Mouse (Mus musculus): ENCODE measurements around the gene Pmf1. TPM values are rescaled to one million over a fixed set of nuclear protein-coding genes. Genes with fewer than 3 reads are reported as not detected.

Pmf1 gene
- total RNA-seq, 2 experiments from 2014 or later, result 16.2 to 19.7 TPM

GRCm38 (mm10) chr3:88427342-88427905 is 17.3 kb upstream of the Pmf1 start:
- DNase-seq, result peak; percentile 44
- TF ChIP-seq CTCF (IDR thresholded peaks at IDR 0.05), result no peak
- Histone ChIP-seq H3K27ac (peak overlapping the region; percentile 92), H3K4me3 (no peak overlapping the region)
- intact Hi-C loops (cut with DNase I), result loop anchor here (2.0 to 5.0 kb wide), 2 partner anchors 17 to 40 kb away; partner anchors contain the start of gene Pmf1

GRCm38 (mm10) chr3:88425708-88426420 is 15.7 kb upstream of the Pmf1 start:
- peak overlapping the region; percentile 92 for H3K27ac ChIP-seq
- no peak for DNase-seq
- TF ChIP-seq CTCF (IDR thresholded peaks at IDR 0.05), result no peak
- intact Hi-C loops (cut with DNase I), result loop anchor here (2.0 to 5.0 kb wide), 2 partner anchors 15 to 41 kb away; partner anchors contain the start of gene Pmf1
- peak overlapping the region; percentile 79 for H3K4me3 ChIP-seq

- H3K4me3 ChIP-seq, result peak overlapping the region; percentile 79
- TF ChIP-seq CTCF (IDR thresholded peaks at IDR 0.05), result no peak
- intact Hi-C loops (cut with DNase I), result loop anchor here (5.0 kb wide), 1 partner anchor 42 kb away; no protein-coding TSS in a partner anchor
- peak overlapping the region; percentile 92 for H3K27ac ChIP-seq
- DNase-seq, result no peak
These were observed 15.2 kb upstream of the Pmf1 start for GRCm38 (mm10) chr3:88425330-88425689.

- TF ChIP-seq CTCF (IDR thresholded peaks at IDR 0.05), result no peak
- H3K4me3 ChIP-seq, result peak within 1 kb of the TSS; percentile 79
- peak; percentile 93 for DNase-seq
- intact Hi-C loops (cut with DNase I), result loop anchor here (5.0 kb wide), 1 partner anchor 43 kb away; no protein-coding TSS in a partner anchor
- peak within 1 kb of the TSS; percentile 92 for H3K27ac ChIP-seq
These were observed 14.6 kb upstream of the Pmf1 start, which contains the start of gene Slc25a44 for GRCm38 (mm10) chr3:88424605-88425329. Slc25a44 (minus strand) TSS chr3:88425139.

- no peak overlapping the region for H3K4me3 ChIP-seq
- no peak for TF ChIP-seq CTCF (IDR thresholded peaks at IDR 0.05)
- H3K27ac ChIP-seq, result no peak overlapping the region
- no peak for DNase-seq
- intact Hi-C loops (cut with DNase I), result no loop called here
These were observed 12.0 kb upstream of the Pmf1 start for GRCm38 (mm10) chr3:88422020-88422720.

- no peak overlapping the region for H3K4me3 ChIP-seq
- DNase-seq, result no peak
- H3K27ac ChIP-seq, result no peak overlapping the region
- intact Hi-C loops (cut with DNase I), result no loop called here
- no peak for TF ChIP-seq CTCF (IDR thresholded peaks at IDR 0.05)
These were observed 10.6 kb upstream of the Pmf1 start for GRCm38 (mm10) chr3:88420771-88421170.

- TF ChIP-seq CTCF (IDR thresholded peaks at IDR 0.05), result no peak
- Histone ChIP-seq H3K27ac (no peak overlapping the region), H3K4me3 (no peak overlapping the region)
- DNase-seq, result no peak
- intact Hi-C loops (cut with DNase I), result no loop called here
These were observed 7.9 kb upstream of the Pmf1 start for GRCm38 (mm10) chr3:88418016-88418415.

- H3K4me3 ChIP-seq, result no peak overlapping the region
- no peak for TF ChIP-seq CTCF (IDR thresholded peaks at IDR 0.05)
- DNase-seq, result no peak
- H3K27ac ChIP-seq, result no peak overlapping the region
- intact Hi-C loops (cut with DNase I), result no loop called here
These were observed 5.5 kb upstream of the Pmf1 start for GRCm38 (mm10) chr3:88415668-88416067.

GRCm38 (mm10) chr3:88412636-88413035 is 2.5 kb upstream of the Pmf1 start:
- Histone ChIP-seq H3K27ac (no peak overlapping the region), H3K4me3 (no peak overlapping the region)
- DNase-seq, result no peak
- TF ChIP-seq CTCF (IDR thresholded peaks at IDR 0.05), result no peak
- intact Hi-C loops (cut with DNase I), result no loop called here

- intact Hi-C loops (cut with DNase I), result loop anchor here (2.0 kb wide), 1 partner anchor 15 kb away; no protein-coding TSS in a partner anchor
- no peak for TF ChIP-seq CTCF (IDR thresholded peaks at IDR 0.05)
- no peak overlapping the region for H3K4me3 ChIP-seq
- no peak for DNase-seq
- H3K27ac ChIP-seq, result 0 out of 2 replicates have a peak overlapping the region, but pooled peaks have one; percentile 20
These were observed 1.6 kb upstream of the Pmf1 start for GRCm38 (mm10) chr3:88411681-88412080.

- DNase-seq, result no peak
- peak overlapping the region; percentile 99 for H3K27ac ChIP-seq
- TF ChIP-seq CTCF (IDR thresholded peaks at IDR 0.05), result no peak
- peak overlapping the region; percentile 82 for H3K4me3 ChIP-seq
- intact Hi-C loops (cut with DNase I), result loop anchor here (2.0 kb wide), 1 partner anchor 16 kb away; no protein-coding TSS in a partner anchor
These were observed 507 bp upstream of the Pmf1 start for GRCm38 (mm10) chr3:88410645-88411031.

- intact Hi-C loops (cut with DNase I), result loop anchor here (5.0 kb wide), 1 partner anchor 118 kb away; no protein-coding TSS in a partner anchor
These were observed 1.2 kb downstream of the Pmf1 start for GRCm38 (mm10) chr3:88408953-88409352.

More at GRCm38 (mm10) chr3:88408953-88409352, 1.2 kb downstream of the Pmf1 start:
- TF ChIP-seq CTCF (IDR thresholded peaks at IDR 0.05), result no peak
- H3K4me3 ChIP-seq, result peak overlapping the region; percentile 82
- no peak for DNase-seq
- H3K27ac ChIP-seq, result peak overlapping the region; percentile 99

Measured in gastrocnemius, adult 2 months (tissue).